Mouse (Mus musculus) right cerebral cortex, postnatal 10 days (tissue): ENCODE data around the gene Zdhhc25.
A peak's percentile ranks its signal among the peaks of the same experiment; 100 is the strongest.

Experiments used
- DNase-seq, 2 experiments: peaks; one replicate each; pipeline ENCODE4 v3.0.0; 2021; ENCODE audit warnings: low spot score in 2 of 2

Zdhhc25 gene

GRCm38 (mm10) chr15:88600002-88600401 lies at the start of gene Zdhhc25:
Gene Zdhhc25, plus strand, starts transcription at chr15:88600302.
- DNase-seq: no peak

GRCm38 (mm10) chr15:88552852-88553251 lies 47.2 kb upstream of the Zdhhc25 start:
- no peak for DNase-seq

- peak in 1 of 2 experiments; percentile 50 for DNase-seq
Measured at GRCm38 (mm10) chr15:88555476-88555875, 44.6 kb upstream of the Zdhhc25 start.

GRCm38 (mm10) chr15:88560637-88561036 lies 39.5 kb upstream of the Zdhhc25 start:
- no peak for DNase-seq

GRCm38 (mm10) chr15:88561058-88561730 lies 38.9 kb upstream of the Zdhhc25 start:
- DNase-seq: peak in 1 of 2 experiments; percentile 45

- no peak for DNase-seq
Measured at GRCm38 (mm10) chr15:88565307-88565706, 34.8 kb upstream of the Zdhhc25 start.

- no peak for DNase-seq
Measured at GRCm38 (mm10) chr15:88565806-88566205, 34.3 kb upstream of the Zdhhc25 start.

- no peak for DNase-seq
Measured at GRCm38 (mm10) chr15:88570697-88571096, 29.4 kb upstream of the Zdhhc25 start.

- no peak for DNase-seq
Measured at GRCm38 (mm10) chr15:88579461-88579860, 20.6 kb upstream of the Zdhhc25 start.

- no peak for DNase-seq
Measured at GRCm38 (mm10) chr15:88602496-88602895, 2.4 kb downstream of the Zdhhc25 start.

- no peak for DNase-seq
Measured at GRCm38 (mm10) chr15:88603091-88603732, 3.1 kb downstream of the Zdhhc25 start.

GRCm38 (mm10) chr15:88603733-88604119 lies 3.6 kb downstream of the Zdhhc25 start:
- DNase-seq: no peak

GRCm38 (mm10) chr15:88604669-88605414 lies 4.7 kb downstream of the Zdhhc25 start:
- no peak for DNase-seq

- DNase-seq: no peak
Measured at GRCm38 (mm10) chr15:88605415-88605785, 5.3 kb downstream of the Zdhhc25 start.

- no peak for DNase-seq
Measured at GRCm38 (mm10) chr15:88617125-88617524, 17.0 kb downstream of the Zdhhc25 start.

GRCm38 (mm10) chr15:88618008-88618773 lies 18.1 kb downstream of the Zdhhc25 start:
- peak; percentile 43 to 57 for DNase-seq

GRCm38 (mm10) chr15:88620017-88620416 lies 19.9 kb downstream of the Zdhhc25 start:
- no peak for DNase-seq

- no peak for DNase-seq
Measured at GRCm38 (mm10) chr15:88623891-88624290, 23.8 kb downstream of the Zdhhc25 start.

GRCm38 (mm10) chr15:88624874-88625277 lies 24.8 kb downstream of the Zdhhc25 start:
- no peak for DNase-seq

GRCm38 (mm10) chr15:88625303-88626066 lies 25.4 kb downstream of the Zdhhc25 start:
- DNase-seq: no peak

GRCm38 (mm10) chr15:88626886-88627488 lies 26.9 kb downstream of the Zdhhc25 start:
- DNase-seq: no peak
